Mouse (Mus musculus) C2C12 (cell line): ENCODE measurements around the gene Frrs1.

Experiments used
- CTCF ChIP-seq: IDR thresholded peaks from one replicate; pipeline ENCODE4 v1.5.1; 2011; ENCODE audit not compliant: control insufficient read depth, insufficient read depth, insufficient read length
- MAX ChIP-seq: IDR thresholded peaks from one replicate; pipeline ENCODE4 v1.6.1; 2011; ENCODE audit warnings: mild to moderate bottlenecking, control low read depth

DNA sequence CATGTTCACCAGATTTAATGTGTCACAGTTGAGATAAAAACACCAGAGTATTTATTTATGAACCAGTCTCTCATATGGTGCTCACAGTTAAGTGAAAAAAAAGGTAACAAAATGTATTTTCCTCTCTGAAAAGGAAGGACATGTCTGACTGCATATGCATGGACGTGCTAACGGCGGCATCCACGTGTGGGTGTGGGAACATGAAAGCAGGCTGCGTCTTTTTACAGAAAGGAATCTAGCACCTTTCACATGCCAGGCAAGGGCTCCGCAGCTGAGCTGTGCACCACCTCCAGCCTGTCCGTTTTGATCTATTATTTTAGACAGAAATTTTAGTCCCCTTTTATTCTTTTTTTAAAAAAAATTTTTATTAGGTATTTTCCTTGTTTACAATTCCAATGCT is 30.1 kb downstream of the Frrs1 start:
- TF ChIP-seq CTCF (no peak), MAX (no peak)
